Mouse (Mus musculus) erythroblast, embryonic 14.5 days (primary cell): ENCODE results near the gene Kpna1. TPM values are rescaled to one million over a fixed set of nuclear protein-coding genes. Genes with fewer than 3 reads are reported as not detected.

Experiments
- H3K27me3 ChIP-seq: 2 replicates; pipeline ENCODE4 v1.6.1; 2012; ENCODE audit warnings: inconsistent platforms; ENCODE audit not compliant: control insufficient read depth
- H3K36me3 ChIP-seq: 2 replicates; pipeline ENCODE4 v1.6.1; 2012; ENCODE audit warnings: mild to moderate bottlenecking, inconsistent platforms; ENCODE audit not compliant: control insufficient read depth
- H3K4me1 ChIP-seq: 2 replicates; pipeline ENCODE4 v1.6.1; 2012; ENCODE audit warnings: inconsistent platforms; ENCODE audit not compliant: control insufficient read depth
- H3K4me3 ChIP-seq: replicated peaks from 2 replicates; pipeline ENCODE3; 2012; ENCODE audit warnings: moderate library complexity, mild to moderate bottlenecking, inconsistent platforms
- H3K9me3 ChIP-seq: 2 replicates; pipeline ENCODE4 v1.6.1; 2012; ENCODE audit warnings: low read length, inconsistent platforms, mixed read lengths; ENCODE audit not compliant: control insufficient read depth
- GATA1 ChIP-seq: IDR thresholded peaks from 2 replicates; pipeline ENCODE4 v1.6.1; 2012; ENCODE audit warnings: low read length, inconsistent platforms, mixed read lengths
- TAL1 ChIP-seq: IDR thresholded peaks from 3 replicates; pipeline ENCODE4 v1.6.1; 2012; ENCODE audit warnings: low read length, inconsistent platforms, mixed read lengths
- polyA plus RNA-seq: library from polyadenylated mRNA; stranded (reverse); fragments of >175 nt; gene quantifications from 2 replicates; pipeline ENCODE4 v1.2.3, GENCODE M21; 2012

The Kpna1 gene
- polyA plus RNA-seq, 1 experiment, result 5.2 TPM

- TF ChIP-seq GATA1, result no peak
- TF ChIP-seq TAL1, result no peak
- peaks cover 2% of the 10 kb centered on the region; the same call in 1 of the 2 replicates for H3K4me1 ChIP-seq
- H3K9me3 ChIP-seq, result no peaks in the 10 kb centered on the region
- H3K36me3 ChIP-seq, result peaks cover 27% of the 10 kb centered on the region
- no peak overlapping the region for H3K4me3 ChIP-seq
- no peaks in the 10 kb centered on the region for H3K27me3 ChIP-seq
These were observed 101.4 kb downstream of the Kpna1 start for GRCm38 (mm10) chr16:36079916-36080315.

Other genes with a start within 250 kb of the Kpna1 start
- gene Dirc2, start 209.4 kb upstream of the Kpna1 start, polyA plus RNA-seq, result 0.34 and 0.97 TPM in 2 replicates
- gene Hspbap1, start 208.4 kb upstream of the Kpna1 start, polyA plus RNA-seq, result 6.2 and 6.4 TPM in 2 replicates
- 0.18 TPM in 1 of 2 replicates, not detected in the other for gene Parp14, start 107.2 kb upstream of the Kpna1 start, polyA plus RNA-seq
- gene Parp9, start 40.3 kb upstream of the Kpna1 start, polyA plus RNA-seq, result 0.03 and 0.05 TPM in 2 replicates
- gene Dtx3l, start 39.6 kb upstream of the Kpna1 start, polyA plus RNA-seq, result 0.03 and 0.04 TPM in 2 replicates
- 0.02 and 0.03 TPM in 2 replicates for gene Wdr5b, start 62.4 kb downstream of the Kpna1 start, polyA plus RNA-seq
- 5.7 and 7.9 TPM in 2 replicates for gene Fam162a, start 92.8 kb downstream of the Kpna1 start, polyA plus RNA-seq
- 0.13 and 0.17 TPM in 2 replicates for gene Ccdc58, start 92.9 kb downstream of the Kpna1 start, polyA plus RNA-seq
- gene Csta1, start 152.5 kb downstream of the Kpna1 start, polyA plus RNA-seq, result not detected in 2 replicates
- not detected in 2 replicates for gene Stfa2l1, start 178.1 kb downstream of the Kpna1 start, polyA plus RNA-seq
- 0.16 TPM in 1 of 2 replicates, not detected in the other for gene Gm5483, start 205.5 kb downstream of the Kpna1 start, polyA plus RNA-seq
- not detected in 2 replicates for gene Gm5416, start 231.7 kb downstream of the Kpna1 start, polyA plus RNA-seq
- gene 2010005H15Rik, start 242.7 kb downstream of the Kpna1 start, polyA plus RNA-seq, result not detected in 2 replicates